Mouse (Mus musculus) thymus, postnatal 4 days (tissue): Measurements from ENCODE around the gene Nck2.

Source experiments
- DNase-seq: peaks from one replicate; pipeline ENCODE4 v3.0.0; 2021

The Nck2 gene

DNA sequence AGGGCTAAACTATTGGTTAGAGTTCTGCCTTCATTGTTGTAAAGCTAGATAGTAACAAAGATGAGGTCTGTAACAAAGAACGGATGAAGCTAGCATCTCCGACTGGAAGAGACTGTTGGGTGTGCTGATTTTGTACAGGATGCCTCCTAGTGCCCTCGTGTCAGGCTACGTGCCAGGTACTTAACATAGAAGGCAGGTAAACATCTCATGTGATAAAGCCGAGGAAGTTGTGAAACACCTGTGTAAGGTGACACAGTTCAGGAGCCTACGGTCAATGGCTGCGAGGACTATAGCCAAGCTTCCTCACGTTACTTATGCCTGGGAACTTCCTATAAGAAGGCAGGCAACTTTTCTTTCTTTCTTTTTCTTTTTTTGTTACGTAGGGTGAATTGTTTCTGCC, at the start of gene Nck2:
Gene Nck2, plus strand, starts transcription at position 49 of the 400 bp plus-strand sequence.
- no peak for DNase-seq

GRCm38 (mm10) chr1:43395040-43395439, 49.3 kb upstream of the Nck2 start:
- DNase-seq, result no peak

- DNase-seq, result no peak
Observed at GRCm38 (mm10) chr1:43395799-43396198, 48.6 kb upstream of the Nck2 start.

GRCm38 (mm10) chr1:43396522-43396921, 47.9 kb upstream of the Nck2 start:
- DNase-seq, result no peak

- DNase-seq, result no peak
Observed at GRCm38 (mm10) chr1:43397096-43397495, 47.3 kb upstream of the Nck2 start.

- no peak for DNase-seq
Observed at GRCm38 (mm10) chr1:43398738-43399601, 45.4 kb upstream of the Nck2 start.

DNA sequence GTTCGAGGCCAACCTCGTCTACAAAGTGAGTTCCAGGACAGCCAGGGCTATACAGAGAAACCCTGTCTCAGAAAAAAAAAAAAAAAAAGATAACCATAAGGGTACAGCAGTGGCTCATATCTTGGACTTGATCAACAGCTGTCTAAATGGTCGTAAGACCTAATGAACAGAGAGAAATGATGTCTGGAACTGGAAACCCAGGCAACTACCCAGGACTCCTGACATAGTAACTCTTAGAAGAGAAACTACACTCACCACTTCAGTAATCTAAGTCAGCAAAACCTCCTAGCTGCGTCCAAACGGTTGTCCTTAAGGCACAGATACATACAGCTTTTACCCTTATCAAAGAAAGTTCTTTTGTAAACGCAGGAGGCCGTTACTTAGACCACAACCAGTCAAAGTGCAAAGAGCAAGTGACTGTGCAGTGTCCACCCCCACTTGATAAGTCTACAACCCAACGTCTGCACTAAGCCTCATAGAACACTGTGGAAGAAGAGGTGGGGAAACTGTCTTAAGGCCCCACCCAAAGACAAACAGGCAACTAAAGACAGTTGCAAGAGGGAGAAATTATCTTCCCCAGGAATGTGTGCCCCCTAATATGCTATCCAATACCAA, 44.7 kb upstream of the Nck2 start:
- DNase-seq, result no peak

DNA sequence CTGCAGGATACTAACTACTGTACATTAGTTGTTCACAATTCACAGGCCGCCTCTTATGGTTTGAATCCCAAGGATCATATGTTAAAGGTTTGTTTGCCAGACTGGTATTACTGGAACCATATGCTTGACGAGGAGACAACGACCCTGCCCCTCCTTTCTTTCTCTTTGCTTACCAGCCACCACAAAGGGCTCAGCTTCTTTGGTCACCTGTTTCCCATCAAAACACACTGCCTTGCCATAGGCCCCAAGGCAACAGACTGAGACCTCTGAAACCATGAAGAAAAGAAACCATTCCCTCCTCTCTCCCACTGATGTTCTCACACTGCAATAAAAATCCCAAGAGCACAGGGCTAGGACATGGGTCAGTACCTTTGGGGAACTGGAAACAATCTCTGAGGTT, 43.7 kb upstream of the Nck2 start:
- DNase-seq, result no peak

GRCm38 (mm10) chr1:43403341-43403740, 41.0 kb upstream of the Nck2 start:
- peak; percentile 74 for DNase-seq

GRCm38 (mm10) chr1:43404693-43405678, 39.4 kb upstream of the Nck2 start:
- no peak for DNase-seq

DNA sequence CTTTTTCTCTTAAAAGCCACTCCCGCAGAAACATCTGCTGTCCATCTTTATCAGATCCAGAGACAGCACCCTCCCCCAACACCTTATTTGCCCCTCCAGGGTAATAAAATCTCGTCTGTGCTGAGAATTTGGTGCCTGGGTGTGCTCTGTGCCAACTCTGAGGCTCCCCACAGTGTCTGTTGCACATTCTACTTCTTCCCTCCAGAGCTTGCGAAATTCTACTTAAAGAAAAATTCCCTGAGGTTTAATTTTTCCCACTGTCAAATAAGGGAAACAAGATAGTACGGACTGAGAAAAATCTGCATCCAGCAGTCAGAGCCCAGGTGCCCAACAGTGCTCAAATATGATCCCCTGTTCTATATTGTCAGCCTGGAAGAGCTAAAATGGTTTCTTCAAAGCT, 35.4 kb upstream of the Nck2 start:
- DNase-seq, result no peak

- DNase-seq, result no peak
Observed at GRCm38 (mm10) chr1:43412825-43413224, 31.6 kb upstream of the Nck2 start.

- DNase-seq, result no peak
Observed at GRCm38 (mm10) chr1:43413298-43413697, 31.1 kb upstream of the Nck2 start.

DNA sequence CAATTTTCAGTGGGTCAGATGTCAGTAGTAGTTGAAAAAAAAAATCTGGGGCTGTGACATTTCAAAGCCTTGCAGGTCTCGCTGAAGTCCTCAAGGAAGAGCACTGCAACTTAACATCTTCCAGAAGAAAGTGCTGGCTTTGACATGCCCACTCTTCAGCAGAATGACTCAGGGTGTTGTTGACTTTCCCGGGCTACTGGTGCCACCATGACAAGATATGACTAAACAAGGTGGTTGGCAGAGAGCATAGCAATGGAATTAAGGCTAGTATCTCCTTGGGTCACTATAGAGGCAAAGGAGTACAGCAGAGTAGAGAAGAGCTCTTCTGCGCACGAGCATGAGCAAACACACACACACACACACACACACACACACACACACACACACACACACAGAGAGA, 30.6 kb upstream of the Nck2 start:
- no peak for DNase-seq

DNA sequence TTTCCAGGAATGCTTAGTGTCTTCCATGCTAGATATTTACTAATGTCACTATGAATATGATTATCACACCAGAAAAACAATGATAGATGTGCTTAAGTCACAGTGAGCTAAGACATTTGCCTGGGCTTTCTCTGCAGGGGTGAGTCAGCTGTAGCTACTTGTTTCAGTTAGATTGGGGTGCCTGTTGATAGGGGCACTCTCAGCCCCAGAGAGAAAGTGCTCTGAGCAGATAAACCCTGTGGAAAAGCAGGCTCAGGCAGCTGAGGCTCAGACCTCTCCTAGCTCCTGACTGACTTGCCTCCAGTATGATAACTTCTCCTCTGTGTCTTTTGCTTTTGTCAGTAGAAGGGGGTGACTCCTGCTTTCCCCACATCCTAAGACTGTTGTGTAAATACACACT, 30.2 kb upstream of the Nck2 start:
- DNase-seq, result no peak

DNA sequence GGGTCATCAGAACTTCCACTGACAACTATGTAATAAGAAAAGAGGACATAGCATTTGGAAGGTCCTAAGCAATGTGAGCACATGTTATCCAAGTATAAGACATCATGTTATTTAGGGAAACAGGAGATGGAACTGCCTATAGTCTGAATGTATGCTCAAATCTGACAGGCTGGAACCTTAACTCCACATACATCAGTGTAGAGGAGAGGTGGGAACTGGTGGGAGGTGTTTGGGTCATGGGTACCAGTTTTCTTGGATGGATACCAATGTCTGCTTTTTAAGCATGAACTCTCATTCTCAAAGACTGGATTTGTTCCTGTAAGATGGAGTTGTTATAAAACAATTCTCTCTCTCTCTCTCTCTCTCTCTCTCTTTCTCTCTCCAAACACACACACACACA, 29.4 kb upstream of the Nck2 start:
- no peak for DNase-seq

DNA sequence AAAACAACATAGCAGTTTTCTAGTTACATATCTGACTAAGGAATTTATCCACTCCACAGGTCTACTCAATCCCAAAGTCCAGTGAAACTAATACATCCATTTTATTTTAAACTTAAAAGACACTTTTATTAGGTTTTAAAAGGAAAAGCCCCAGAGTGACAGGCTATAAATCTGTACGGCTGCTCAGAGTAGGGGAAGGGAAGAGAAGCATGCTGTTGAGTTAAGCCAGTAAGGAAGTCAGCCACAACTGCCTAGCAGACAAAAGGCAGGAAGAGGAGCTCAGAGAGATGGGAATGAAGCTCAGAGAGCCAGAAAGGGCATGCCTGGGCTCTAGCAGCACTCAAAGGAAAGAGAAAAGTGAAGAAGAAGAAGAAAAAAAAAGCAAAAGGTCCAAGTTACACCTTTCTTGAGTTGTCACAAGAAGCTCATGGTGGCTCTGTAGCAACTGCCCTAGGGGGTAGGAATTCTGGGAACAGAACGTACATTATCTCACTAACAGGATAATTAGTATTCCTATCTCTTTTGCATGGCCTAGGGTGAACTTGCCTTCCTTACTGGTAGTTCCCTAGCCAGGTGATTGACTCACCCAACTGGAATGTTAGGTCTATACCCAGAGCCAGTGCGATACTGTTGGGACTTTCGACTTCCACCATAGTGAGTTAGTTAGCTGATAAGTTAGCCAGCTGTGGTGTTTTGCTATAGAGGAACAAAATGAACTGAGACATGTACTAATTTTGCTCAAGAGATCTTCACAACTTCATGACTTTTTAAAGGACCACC, 21.2 kb upstream of the Nck2 start:
- no peak for DNase-seq

GRCm38 (mm10) chr1:43426526-43426925, 17.9 kb upstream of the Nck2 start:
- DNase-seq, result peak; percentile 50

- no peak for DNase-seq
Observed at GRCm38 (mm10) chr1:43426993-43427535, 17.3 kb upstream of the Nck2 start.

- no peak for DNase-seq
Observed at GRCm38 (mm10) chr1:43429924-43430876, 14.2 kb upstream of the Nck2 start.

GRCm38 (mm10) chr1:43433853-43434252, 10.5 kb upstream of the Nck2 start:
- no peak for DNase-seq
